In the genomic region with DNA sequence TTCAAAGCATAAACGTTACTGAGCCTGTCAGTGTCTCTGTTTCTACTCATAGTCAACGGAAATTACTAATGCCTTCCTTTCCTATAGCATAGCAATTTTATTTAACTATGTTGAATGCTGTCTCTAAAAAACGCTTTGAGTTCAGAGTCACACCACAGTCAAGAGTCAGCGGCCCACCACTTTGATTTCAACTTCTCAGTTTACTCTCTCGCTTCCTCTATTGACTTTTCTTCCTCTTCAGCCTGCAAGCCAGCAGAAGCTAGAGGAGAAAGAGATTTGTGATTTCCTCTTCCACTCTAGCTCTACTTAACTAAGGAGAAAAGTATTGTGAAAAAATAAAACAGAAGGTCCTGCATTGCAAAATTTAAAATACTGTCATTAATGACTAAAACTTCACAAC, we compare ENCODE assay signal across 18 mouse cellular contexts. TPM values are rescaled to one million over a fixed set of nuclear protein-coding genes. Genes with fewer than 3 reads are reported as not detected.
A peak's percentile ranks its signal among the peaks of the same experiment; 100 is the strongest.
DNase-seq lines count a peak whose midpoint lies in the region; ATAC-seq and TF ChIP-seq lines count a peak whose summit lies in the region.
"Had no signal": no experiment of that assay in that cellular context is flagged by ENCODE, and none has a peak within 500 bp of the region (broad histone marks: within the 10 kb centered on the region; RNA-seq: fewer than 3 reads in every experiment).

No protein-coding gene starts in this region.

- peaks cover 16% of the 10 kb centered on the region for H3K4me1 ChIP-seq in bone marrow macrophage, adult 2 months (ENCODE audit: control insufficient read depth, insufficient read depth, low read length)
- H3K4me1 ChIP-seq in hindbrain, embryonic 13.5 days (replicated peaks): no peaks in the 10 kb centered on the region
- H3K4me1 ChIP-seq: heart, embryonic 15.5 days; liver, embryonic 13.5 days; megakaryocyte, embryonic 14.5 days; neural tube, embryonic 13.5 days had no signal

- ATAC-seq in hindbrain, embryonic 13.5 days (ENCODE audit: low FRiP score): no peak
- ATAC-seq: midbrain, embryonic 16.5 days had no signal

- no peak overlapping the region for H3K4me3 ChIP-seq in bone marrow macrophage, adult 2 months (ENCODE audit: insufficient read depth, low read length)
- no peak overlapping the region for H3K4me3 ChIP-seq in hindbrain, embryonic 13.5 days
- H3K4me3 ChIP-seq: forebrain, embryonic 10.5 days; heart, embryonic 15.5 days; liver, embryonic 13.5 days; megakaryocyte, embryonic 14.5 days; neural tube, embryonic 13.5 days had no signal

- no peaks in the 10 kb centered on the region for H3K27me3 ChIP-seq in hindbrain, embryonic 13.5 days
- H3K27me3 ChIP-seq: heart, embryonic 15.5 days; liver, embryonic 13.5 days had no signal

- H3K36me3 ChIP-seq in hindbrain, embryonic 13.5 days: no peaks in the 10 kb centered on the region
- H3K36me3 ChIP-seq: forebrain, embryonic 10.5 days; heart, embryonic 15.5 days; liver, embryonic 13.5 days; neural tube, embryonic 13.5 days had no signal

- H3K27ac ChIP-seq in bone marrow macrophage, adult 2 months (ENCODE audit: insufficient read depth, low read depth, low read length): peak overlapping the region; percentile 94
- H3K27ac ChIP-seq in hindbrain, embryonic 13.5 days: no peak overlapping the region
- H3K27ac ChIP-seq: forebrain, embryonic 10.5 days; heart, embryonic 15.5 days; hindbrain, embryonic 14.5 days; liver, embryonic 13.5 days; neural tube, embryonic 13.5 days had no signal

- no peak overlapping the region for H3K9ac ChIP-seq in hindbrain, embryonic 13.5 days
- H3K9ac ChIP-seq: heart, embryonic 15.5 days; hindbrain, embryonic 14.5 days; liver, embryonic 13.5 days; neural tube, embryonic 13.5 days had no signal

- H3K9me3 ChIP-seq in hindbrain, embryonic 13.5 days: no peaks in the 10 kb centered on the region
- H3K9me3 ChIP-seq: forebrain, embryonic 10.5 days; heart, embryonic 15.5 days; liver, embryonic 13.5 days; megakaryocyte, embryonic 14.5 days; neural tube, embryonic 13.5 days had no signal

- no peak for TF ChIP-seq POLR2A in bone marrow macrophage, adult 2 months (IDR thresholded peaks at IDR 0.05; ENCODE audit: borderline replicate concordance, low read depth, low read length)

- H3K4me2 ChIP-seq in hindbrain, embryonic 13.5 days: no peak overlapping the region
- H3K4me2 ChIP-seq: heart, embryonic 15.5 days; hindbrain, embryonic 14.5 days; liver, embryonic 13.5 days; neural tube, embryonic 13.5 days had no signal

- TF ChIP-seq CTCF in bone marrow macrophage, adult 2 months (IDR thresholded peaks at IDR 0.05; ENCODE audit: low read depth, low read length): no peak

- DNase-seq in spleen, postnatal 36 days (ENCODE audit: low spot score in 2 of 2): peak; percentile 61 to 65
- DNase-seq in spleen, adult 12 weeks (ENCODE audit: low spot score): no peak
- peak; percentile 34 for DNase-seq in lung, postnatal 25 days (ENCODE audit: low spot score)
- no peak for DNase-seq in kidney, postnatal 10 days
- no peak for DNase-seq in frontal cortex, postnatal 14 days (ENCODE audit: low spot score in 2 of 2)
- DNase-seq: cerebellum, adult 18-20 months; kidney, adult 11 months; layer of hippocampus, postnatal 36 days; left cerebral cortex, postnatal 4 days; liver, embryonic 13.5 days had no signal

- WGBS in hindbrain, embryonic 13.5 days: 85% methylated on average over 5 of the region's 5 CpGs

RNA-seq across cellular contexts. Expression of gene Rps6ka3, which starts 10.0 kb away (rescaled TPM):
- polyA plus RNA-seq in bone marrow macrophage, adult 2 months (2012; ENCODE audit: insufficient read depth, insufficient read length, missing spikeins): 49.1 and 79.0 TPM in 2 replicates
- polyA plus RNA-seq in hindbrain, embryonic 13.5 days (2015; fragmentation: Nextera tagmentation; extraction: Ambion mirVana): 4.7 and 4.9 TPM in 2 replicates

Comparison
In these comparisons a context has a peak if more than half of its experiments do, and no peak if none do; other contexts are left out.
1. DNase-seq: peak in spleen, postnatal 36 days (2 of 2) and lung, postnatal 25 days (single experiment); none in spleen, adult 12 weeks (single experiment), kidney, postnatal 10 days (single experiment) and frontal cortex, postnatal 14 days (0 of 2).